In genomic region chr11:97438868-97439267, GRCm38 (mm10) we compare ENCODE assay signal across 8 mouse cellular contexts. TPM values are rescaled to one million over a fixed set of nuclear protein-coding genes. Genes with fewer than 3 reads are reported as not detected.
A peak's percentile ranks its signal among the peaks of the same experiment; 100 is the strongest.
DNase-seq lines count a peak whose midpoint lies in the region; ATAC-seq lines count a peak whose summit lies in the region.

No protein-coding gene starts in this region.

- peak overlapping the region; percentile 99 for H3K27ac ChIP-seq in heart, embryonic 10.5 days
- peak overlapping the region; percentile 93 for H3K27ac ChIP-seq in kidney, embryonic 15.5 days

- 21% methylated on average over 9 of the region's 9 CpGs for WGBS in heart, embryonic 10.5 days
- WGBS in kidney, embryonic 15.5 days, result 43% methylated on average over 9 of the region's 9 CpGs

- DNase-seq in gastrocnemius, postnatal 25 days, result peak; percentile 50
- no peak for DNase-seq in gastrocnemius, postnatal 36 days
- DNase-seq in heart, embryonic 10.5 days (ENCODE audit: low spot score), result no peak
- peak; percentile 74 for DNase-seq in lung, postnatal 25 days (ENCODE audit: low spot score)
- no peak for DNase-seq in Muller cell, postnatal 12 days (ENCODE audit: inconsistent ontology term)
- no peak for DNase-seq in urinary bladder, postnatal 4 days (ENCODE audit: low spot score in 2 of 2)
- DNase-seq in ovary, postnatal 36 days (ENCODE audit: low spot score), result no peak

- H3K4me1 ChIP-seq in heart, embryonic 10.5 days, result peaks cover 94% of the 10 kb centered on the region
- H3K4me1 ChIP-seq in kidney, embryonic 15.5 days, result peaks cover 94% of the 10 kb centered on the region

- H3K36me3 ChIP-seq in heart, embryonic 10.5 days, result peaks cover 14% of the 10 kb centered on the region
- H3K36me3 ChIP-seq in kidney, embryonic 15.5 days, result peaks cover 8% of the 10 kb centered on the region

- no peaks in the 10 kb centered on the region for H3K27me3 ChIP-seq in heart, embryonic 10.5 days (ENCODE audit: insufficient read depth, poor library complexity, severe bottlenecking)
- H3K27me3 ChIP-seq in kidney, embryonic 15.5 days, result no peaks in the 10 kb centered on the region

- ATAC-seq in kidney, embryonic 15.5 days (replicated peaks; ENCODE audit: low FRiP score), result no peak

- H3K9me3 ChIP-seq in heart, embryonic 10.5 days, result no peaks in the 10 kb centered on the region
- H3K9me3 ChIP-seq in kidney, embryonic 15.5 days (replicated peaks), result no peaks in the 10 kb centered on the region

- peak overlapping the region; percentile 31 for H3K4me3 ChIP-seq in heart, embryonic 10.5 days
- H3K4me3 ChIP-seq in kidney, embryonic 15.5 days (replicated peaks), result no peak overlapping the region

- H3K9ac ChIP-seq in kidney, embryonic 15.5 days, result no peak overlapping the region

- peak overlapping the region; percentile 79 for H3K4me2 ChIP-seq in kidney, embryonic 15.5 days

- intact Hi-C loops in gastrocnemius, postnatal 36 days (cut with DNase I), result no loop called here

RNA-seq across cellular contexts. Expression of gene Arhgap23, which starts 23.5 kb away (rescaled TPM):
- 1 to 10 TPM; 6.5 to 7.1 TPM for total RNA-seq in gastrocnemius, postnatal 25 days (2021)
- total RNA-seq in gastrocnemius, postnatal 36 days (2021), result 1 to 10 TPM; 5.4 to 6.6 TPM
- polyA plus RNA-seq in heart, embryonic 10.5 days (2016; fragmentation: Nextera tagmentation; extraction: Ambion mirVana), result 6.8 and 7.8 TPM in 2 replicates
- polyA plus RNA-seq in kidney, embryonic 15.5 days (2015; fragmentation: Nextera tagmentation; extraction: Ambion mirVana), result 4.6 and 5.9 TPM in 2 replicates

Comparison
In these comparisons a context has a peak if more than half of its experiments do, and no peak if none do; other contexts are left out.
1. DNase-seq: peak in gastrocnemius, postnatal 25 days (single experiment) and lung, postnatal 25 days (single experiment); none in gastrocnemius, postnatal 36 days (0 of 2), heart, embryonic 10.5 days (single experiment), Muller cell, postnatal 12 days (single experiment), urinary bladder, postnatal 4 days (0 of 2) and ovary, postnatal 36 days (single experiment).